Mouse (Mus musculus) ZHBTc4 (cell line): ENCODE measurements around the gene Olfr308.

ENCODE experiments used
- DNase-seq: peaks from one replicate; pipeline ENCODE4 v3.0.0-alpha.2; 2011; ENCODE audit warnings: low read depth, low spot score

The Olfr308 gene

GRCm38 (mm10) chr7:86325530-86325929, at the start of gene Olfr308:
Gene Olfr308, minus strand, starts transcription at chr7:86325630.
- no peak for DNase-seq

- no peak for DNase-seq
These were observed 41.4 kb upstream of the Olfr308 start, which contains the start of gene Olfr305 for GRCm38 (mm10) chr7:86366828-86367227. Gene Olfr305, minus strand, starts transcription at chr7:86366928.

DNA sequence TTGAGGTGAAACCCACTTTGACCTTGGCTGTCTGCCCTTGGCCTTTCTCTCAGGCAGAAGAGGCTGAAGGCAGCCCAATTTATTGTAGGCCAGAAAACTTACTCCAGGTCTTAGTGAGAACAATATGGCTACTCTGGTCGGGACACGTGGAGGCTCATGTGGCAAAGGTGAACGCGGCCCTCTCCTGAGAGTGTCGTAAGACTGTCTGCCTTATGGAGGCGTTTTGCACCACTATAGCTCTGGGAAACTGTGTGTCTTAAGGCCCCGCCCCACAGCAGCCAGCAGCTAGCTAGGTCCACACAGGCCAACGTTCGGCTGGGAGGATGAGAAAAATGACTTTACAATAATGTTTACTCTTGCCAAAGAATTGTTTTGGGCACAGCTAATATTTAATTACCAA, 20.9 kb upstream of the Olfr308 start:
- DNase-seq, result peak; percentile 62

DNA sequence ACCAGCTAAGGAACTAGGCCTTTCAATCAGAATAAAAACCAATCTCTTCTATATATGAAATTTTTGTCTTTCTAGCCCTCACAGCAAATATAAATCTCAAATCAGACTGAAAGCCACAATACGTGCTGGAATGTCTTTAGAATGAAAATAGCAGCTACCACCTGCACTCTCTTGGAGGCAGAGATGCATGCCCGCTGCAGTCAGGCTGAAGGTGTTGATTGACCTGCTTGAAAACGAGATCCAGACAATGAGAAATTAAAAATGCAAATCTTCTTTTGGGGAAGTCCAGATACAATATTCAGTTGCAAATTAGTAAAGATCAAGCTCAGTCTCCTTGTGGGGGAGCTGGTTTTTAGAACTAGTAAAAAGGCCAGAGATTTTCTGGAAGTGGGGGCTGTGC, 18.8 kb upstream of the Olfr308 start:
- no peak for DNase-seq

- DNase-seq, result peak; percentile 55
These were observed 17.6 kb upstream of the Olfr308 start for GRCm38 (mm10) chr7:86342881-86343565.

- no peak for DNase-seq
These were observed 12.1 kb upstream of the Olfr308 start, which contains the start of gene Olfr307 for GRCm38 (mm10) chr7:86337486-86337885. Gene Olfr307, minus strand, starts transcription at chr7:86337586.

DNA sequence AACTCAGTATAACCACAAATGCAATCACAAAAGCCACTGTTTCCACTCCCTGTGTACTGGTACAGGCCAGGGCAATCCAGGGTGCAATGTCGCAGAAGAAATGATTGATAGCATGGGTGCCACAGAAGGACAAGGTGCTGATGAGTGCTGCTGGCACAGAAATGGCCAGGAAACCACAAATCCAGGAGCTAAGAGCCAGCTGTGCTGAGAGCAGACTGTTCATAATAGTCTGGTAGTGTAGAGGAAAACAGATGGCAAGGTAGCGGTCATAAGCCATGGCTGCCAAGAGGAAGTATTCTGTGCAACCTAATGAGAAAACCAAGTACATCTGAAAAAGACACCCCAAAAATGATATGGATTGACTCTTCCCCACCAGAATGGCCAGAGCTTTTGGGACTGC, 4.1 kb downstream of the Olfr308 start:
- DNase-seq, result no peak

DNA sequence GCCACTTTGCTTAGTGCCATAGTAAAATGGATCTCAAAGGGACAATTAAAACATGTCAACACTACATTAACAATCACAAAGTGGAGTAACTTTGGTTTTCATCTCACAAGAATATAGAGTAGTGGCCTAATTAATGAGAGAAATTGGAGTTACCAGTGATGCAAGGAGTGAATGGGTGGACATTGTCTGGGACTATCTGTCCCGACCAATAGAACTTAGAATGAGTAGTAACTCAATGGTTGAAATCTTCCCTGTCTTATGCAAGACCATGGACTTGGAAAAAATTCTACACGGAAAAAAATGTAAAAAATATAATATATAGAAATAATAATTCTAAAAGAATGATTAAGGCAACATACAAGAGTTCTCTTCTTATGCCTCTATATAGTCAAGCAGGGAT, 11.8 kb downstream of the Olfr308 start, which contains the start of gene Olfr309:
TSS of gene Olfr309 (minus strand) at position 101 of the 400 bp plus-strand sequence.
- DNase-seq, result no peak

- no peak for DNase-seq
These were observed 48.4 kb downstream of the Olfr308 start, which contains the start of gene Olfr310 for GRCm38 (mm10) chr7:86277072-86277471. Gene Olfr310, minus strand, starts transcription at chr7:86277172.
